Mouse (Mus musculus) liver, embryonic 13.5 days (tissue): ENCODE measurements around the gene Actl11. TPM values are rescaled to one million over a fixed set of nuclear protein-coding genes. Genes with fewer than 3 reads are reported as not detected.

Experiments
- ATAC-seq: fragments of 200-750 bp; cut with Nextera tagmentation; 2 replicates; pipeline ENCODE4 v1.8.0; 2017; ENCODE audit warnings: low read depth, mild to moderate bottlenecking, moderate number of reproducible peaks, moderate library complexity
- DNase-seq: peaks from one replicate; pipeline ENCODE4 v3.0.0; 2022
- H3K27ac ChIP-seq: fragments of 300-500 bp; sonication (generic); 2 replicates; pipeline ENCODE4 v1.5.1; 2015; ENCODE audit warnings: moderate library complexity, mild to moderate bottlenecking, inconsistent platforms
- H3K27me3 ChIP-seq: fragments of 300-500 bp; sonication (generic); 2 replicates; pipeline ENCODE4 v1.6.1; 2015; ENCODE audit warnings: mild to moderate bottlenecking, inconsistent platforms
- H3K36me3 ChIP-seq: fragments of 300-500 bp; sonication (generic); 2 replicates; pipeline ENCODE4 v1.6.1; 2015; ENCODE audit warnings: mild to moderate bottlenecking, inconsistent platforms
- H3K4me1 ChIP-seq: fragments of 300-500 bp; sonication (generic); replicated peaks from 2 replicates; pipeline ENCODE4 v1.6.1; 2015; ENCODE audit warnings: inconsistent platforms
- H3K4me2 ChIP-seq: fragments of 300-500 bp; sonication (generic); 2 replicates; pipeline ENCODE4 v1.6.1; 2015; ENCODE audit warnings: inconsistent platforms, mild to moderate bottlenecking, moderate library complexity
- H3K4me3 ChIP-seq: fragments of 300-500 bp; sonication (generic); replicated peaks from 2 replicates; pipeline ENCODE4 v1.5.1; 2015; ENCODE audit warnings: mild to moderate bottlenecking, inconsistent platforms
- H3K9ac ChIP-seq: fragments of 300-500 bp; sonication (generic); 2 replicates; pipeline ENCODE4 v1.6.1; 2015; ENCODE audit warnings: mild to moderate bottlenecking, inconsistent platforms
- H3K9me3 ChIP-seq: fragments of 300-500 bp; sonication (generic); replicated peaks from 2 replicates; pipeline ENCODE4 v1.6.1; 2016; ENCODE audit warnings: inconsistent platforms
- WGBS: fragments of 180-500 bp; shearing (Covaris S2); methylation state at CpG from one replicate; pipeline ENCODE4 v1.1.7; 2015; ENCODE audit not compliant: insufficient replicate concordance; 5-methylcytosine and 5-hydroxymethylcytosine counted together
- polyA plus RNA-seq: library from polyadenylated mRNA; unstranded; fragments of >200 nt; fragmentation: Nextera tagmentation; extraction: Ambion mirVana; gene quantifications from 2 replicates; pipeline ENCODE4 v1.2.1, GENCODE M21; 2015

The Actl11 gene
- polyA plus RNA-seq, 1 experiment from 2014 or later, result not detected

GRCm38 (mm10) chr9:107964681-107965080 lies 36.4 kb downstream of the Actl11 start:
- Histone ChIP-seq H3K27ac (peak overlapping the region; percentile 71), H3K36me3 (peaks cover 83% of the 10 kb centered on the region), H3K9ac (no peak overlapping the region), H3K4me1 (peaks cover 22% of the 10 kb centered on the region), H3K27me3 (no peaks in the 10 kb centered on the region), H3K4me3 (no peak overlapping the region), H3K4me2 (no peak overlapping the region), H3K9me3 (no peaks in the 10 kb centered on the region)
- ATAC-seq (no peak), DNase-seq (no peak)
- WGBS, result 89% methylated on average over 9 of the region's 9 CpGs

- Histone ChIP-seq H3K9ac (no peak overlapping the region), H3K27me3 (no peaks in the 10 kb centered on the region), H3K36me3 (peaks cover 79% of the 10 kb centered on the region), H3K4me2 (no peak overlapping the region), H3K4me3 (no peak overlapping the region), H3K4me1 (peaks cover 36% of the 10 kb centered on the region), H3K27ac (peak overlapping the region; percentile 37; the same call in 1 of the 2 replicates), H3K9me3 (no peaks in the 10 kb centered on the region)
- DNase-seq, result no peak
- no peak for ATAC-seq
- WGBS, result 62% methylated on average over 10 of the region's 10 CpGs
These were observed 38.4 kb downstream of the Actl11 start for GRCm38 (mm10) chr9:107966676-107967075.

- Histone ChIP-seq H3K36me3 (peaks cover 71% of the 10 kb centered on the region), H3K27ac (no peak overlapping the region), H3K4me1 (peaks cover 43% of the 10 kb centered on the region)
These were observed 39.2 kb downstream of the Actl11 start for GRCm38 (mm10) chr9:107967437-107967836.

GRCm38 (mm10) chr9:107968531-107968930 lies 40.3 kb downstream of the Actl11 start:
- Histone ChIP-seq H3K27me3 (no peaks in the 10 kb centered on the region), H3K9ac (no peak overlapping the region; the same call in 1 of the 2 replicates), H3K27ac (0 out of 2 replicates have a peak overlapping the region, but pooled peaks have one; percentile 98), H3K4me2 (no peak overlapping the region), H3K36me3 (peaks cover 60% of the 10 kb centered on the region), H3K4me1 (peaks cover 54% of the 10 kb centered on the region), H3K9me3 (no peaks in the 10 kb centered on the region), H3K4me3 (no peak overlapping the region)
- no peak for ATAC-seq
- 84% methylated on average over 7 of the region's 7 CpGs for WGBS
- no peak for DNase-seq

More at GRCm38 (mm10) chr9:107967437-107967836, 39.2 kb downstream of the Actl11 start:
- no peaks in the 10 kb centered on the region for H3K27me3 ChIP-seq
- WGBS, result 78% methylated on average over 6 of the region's 6 CpGs
- H3K9ac ChIP-seq, result no peak overlapping the region
- ATAC-seq (no peak), DNase-seq (no peak)
- no peak overlapping the region for H3K4me2 ChIP-seq
- H3K9me3 ChIP-seq, result no peaks in the 10 kb centered on the region
- H3K4me3 ChIP-seq, result no peak overlapping the region

- H3K9me3 ChIP-seq, result no peaks in the 10 kb centered on the region
- peaks cover 46% of the 10 kb centered on the region for H3K36me3 ChIP-seq
- H3K27ac ChIP-seq, result peak overlapping the region; percentile 98
These were observed 42.0 kb downstream of the Actl11 start for GRCm38 (mm10) chr9:107970311-107970710.

GRCm38 (mm10) chr9:107971690-107972541 lies 43.6 kb downstream of the Actl11 start:
- Histone ChIP-seq H3K36me3 (peaks cover 44% of the 10 kb centered on the region), H3K27ac (peak overlapping the region; percentile 98), H3K27me3 (no peaks in the 10 kb centered on the region), H3K4me1 (peaks cover 74% of the 10 kb centered on the region), H3K9me3 (no peaks in the 10 kb centered on the region), H3K4me3 (peak overlapping the region; percentile 3; the same call in 1 of the 2 replicates), H3K4me2 (peak overlapping the region; percentile 49), H3K9ac (peak overlapping the region; percentile 69)
- DNase-seq, result peak; percentile 90
- WGBS, result 15% methylated on average over 8 of the region's 8 CpGs
- ATAC-seq, result peak; percentile 80

More at GRCm38 (mm10) chr9:107970311-107970710, 42.0 kb downstream of the Actl11 start:
- H3K4me1 ChIP-seq, result peaks cover 65% of the 10 kb centered on the region
- no peak overlapping the region for H3K4me2 ChIP-seq
- WGBS, result 87% methylated on average over 5 of the region's 5 CpGs
- H3K4me3 ChIP-seq, result no peak overlapping the region
- no peak for DNase-seq
- no peaks in the 10 kb centered on the region for H3K27me3 ChIP-seq
- H3K9ac ChIP-seq, result peak overlapping the region; percentile 49
- no peak for ATAC-seq

GRCm38 (mm10) chr9:107974491-107975171 lies 46.4 kb downstream of the Actl11 start:
- H3K4me2 ChIP-seq, result peak overlapping the region; percentile 93
- H3K9ac ChIP-seq, result peak overlapping the region; percentile 92
- DNase-seq, result peak; percentile 78
- H3K27ac ChIP-seq, result peak overlapping the region; percentile 98
- ATAC-seq, result peak; percentile 78
- H3K4me3 ChIP-seq, result peak overlapping the region; percentile 77
- peaks cover 97% of the 10 kb centered on the region for H3K4me1 ChIP-seq
- H3K36me3 ChIP-seq, result peaks cover 50% of the 10 kb centered on the region
- no peaks in the 10 kb centered on the region for H3K27me3 ChIP-seq
- no peaks in the 10 kb centered on the region for H3K9me3 ChIP-seq
- WGBS, result 14% methylated on average over 10 of the region's 10 CpGs

- H3K9me3 ChIP-seq, result no peaks in the 10 kb centered on the region
- H3K4me3 ChIP-seq, result peak within 1 kb of the TSS; percentile 77
- peak within 1 kb of the TSS; percentile 93 for H3K4me2 ChIP-seq
- WGBS, result 41% methylated on average over 12 of the region's 12 CpGs
- peak within 1 kb of the TSS; percentile 98 for H3K27ac ChIP-seq
- peaks cover 97% of the 10 kb centered on the region for H3K4me1 ChIP-seq
- H3K36me3 ChIP-seq, result peaks cover 50% of the 10 kb centered on the region
- ATAC-seq (peak; percentile 82), DNase-seq (peak; percentile 81)
- H3K27me3 ChIP-seq, result no peaks in the 10 kb centered on the region
- H3K9ac ChIP-seq, result peak within 1 kb of the TSS; percentile 92
These were observed 47.4 kb downstream of the Actl11 start, which contains the start of gene Uba7 for GRCm38 (mm10) chr9:107975399-107976386. Gene Uba7 (plus strand): TSS chr9:107975505.

- H3K9ac ChIP-seq, result 0 out of 2 replicates have a peak overlapping the region, but pooled peaks have one; percentile 31
These were observed 50.5 kb downstream of the Actl11 start for GRCm38 (mm10) chr9:107978815-107979214.

More at GRCm38 (mm10) chr9:107978815-107979214, 50.5 kb downstream of the Actl11 start:
- Histone ChIP-seq H3K27me3 (no peaks in the 10 kb centered on the region), H3K4me1 (peaks cover 97% of the 10 kb centered on the region), H3K4me3 (no peak overlapping the region; the same call in 1 of the 2 replicates), H3K36me3 (peaks cover 73% of the 10 kb centered on the region), H3K27ac (peak overlapping the region; percentile 98), H3K9me3 (no peaks in the 10 kb centered on the region), H3K4me2 (peak overlapping the region; percentile 93; the same call in 1 of the 2 replicates)
- DNase-seq (no peak), ATAC-seq (no peak)
- 90% methylated on average over 12 of the region's 12 CpGs for WGBS
